Mouse (Mus musculus) CH12.LX (cell line): ENCODE measurements around the gene Ppef2. TPM values are rescaled to one million over a fixed set of nuclear protein-coding genes. Genes with fewer than 3 reads are reported as not detected.

Experiments
- DNase-seq: peaks from one replicate; pipeline ENCODE4 v3.0.0-alpha.2; 2013; ENCODE audit errors: extremely low read depth
- H3K27ac ChIP-seq: 2 replicates; pipeline ENCODE4 v1.5.1; 2012; ENCODE audit warnings: low read depth, mild to moderate bottlenecking, control low read depth, moderate library complexity; ENCODE audit not compliant: insufficient read depth
- H3K27me3 ChIP-seq: replicated peaks from 2 replicates; pipeline ENCODE3; 2012; ENCODE audit warnings: inconsistent platforms
- H3K36me3 ChIP-seq, 2 experiments: replicated peaks in 1 of 2; 2 replicates each; pipeline versions ENCODE3 to v1.6.1; 2012; ENCODE audit warnings: inconsistent platforms in 1 of 2, low read length in 1 of 2, mild to moderate bottlenecking in 1 of 2, mixed read lengths in 1 of 2, moderate library complexity in 1 of 2; ENCODE audit not compliant: control insufficient read depth in 1 of 2, insufficient read depth in 1 of 2
- H3K4me1 ChIP-seq, 2 experiments: 2 replicates each; pipeline ENCODE4 v1.6.1; 2012; ENCODE audit warnings: inconsistent platforms in 1 of 2, moderate library complexity in 1 of 2; ENCODE audit not compliant: insufficient read depth in 2 of 2, control insufficient read depth in 1 of 2
- H3K4me2 ChIP-seq: 2 replicates; pipeline ENCODE4 v1.6.1; 2012; ENCODE audit warnings: low read depth, mild to moderate bottlenecking, control low read depth; ENCODE audit not compliant: poor library complexity, insufficient read depth, severe bottlenecking
- H3K4me3 ChIP-seq, 3 experiments: fragments of 150-350 bp in 1 of 3; sonication (generic) in 1 of 3; replicated peaks in 1 of 3; 2 replicates each; pipeline versions ENCODE3 to v1.5.1; 2011 to 2012; ENCODE audit warnings: low read depth in 2 of 3, low read length in 2 of 3, mild to moderate bottlenecking in 2 of 3, moderate library complexity in 2 of 3, control low read depth in 1 of 3, improper control_type of control experiment in 1 of 3, inconsistent platforms in 1 of 3, mixed read lengths in 1 of 3; ENCODE audit not compliant: poor library complexity in 1 of 3
- H3K79me2 ChIP-seq: replicated peaks from 2 replicates; pipeline ENCODE4 v1.6.1; 2012; ENCODE audit warnings: mild to moderate bottlenecking, moderate library complexity; ENCODE audit not compliant: control insufficient read depth, poor library complexity, insufficient read depth, severe bottlenecking; ENCODE audit errors: extremely low read depth
- H3K9ac ChIP-seq: 2 replicates; pipeline ENCODE4 v1.6.1; 2012; ENCODE audit warnings: low read depth, mild to moderate bottlenecking, control low read depth, moderate library complexity; ENCODE audit not compliant: insufficient read depth
- H3K9me3 ChIP-seq: replicated peaks from 2 replicates; pipeline ENCODE3; 2012; ENCODE audit warnings: low read length, inconsistent platforms, mixed read lengths
- BHLHE40 ChIP-seq: IDR thresholded peaks from 2 replicates; pipeline ENCODE4 v1.6.1; 2011; ENCODE audit warnings: mild to moderate bottlenecking, low read depth, low read length, improper control_type of control experiment
- CHD1 ChIP-seq: IDR thresholded peaks from 2 replicates; pipeline ENCODE4 v1.6.1; 2012; ENCODE audit warnings: low read depth, low read length, improper control_type of control experiment, inconsistent platforms
- CHD2 ChIP-seq: IDR thresholded peaks from 2 replicates; pipeline ENCODE4 v1.6.1; 2011; ENCODE audit warnings: low read length, improper control_type of control experiment
- CTCF ChIP-seq, 2 experiments: IDR thresholded peaks in 1 of 2; conservative IDR thresholded peaks in 1 of 2; 2 replicates each; pipeline ENCODE4 v1.5.1; 2011 to 2012; ENCODE audit warnings: low read depth in 2 of 2, low read length in 2 of 2, improper control_type of control experiment in 1 of 2, inconsistent platforms in 1 of 2, mild to moderate bottlenecking in 1 of 2, moderate library complexity in 1 of 2
- E2F4 ChIP-seq: IDR thresholded peaks from 2 replicates; pipeline ENCODE4 v1.6.1; 2011; ENCODE audit warnings: low read depth, low read length, improper control_type of control experiment; ENCODE audit not compliant: insufficient replicate concordance
- EP300 ChIP-seq: IDR thresholded peaks from 2 replicates; pipeline ENCODE4 v1.6.1; 2011; ENCODE audit warnings: low read length, improper control_type of control experiment
- ETS1 ChIP-seq: conservative IDR thresholded peaks from 2 replicates; pipeline ENCODE4 v1.6.1; 2012; ENCODE audit warnings: low read depth, mild to moderate bottlenecking, inconsistent platforms, low read length, improper control_type of control experiment, moderate library complexity
- KAT2A ChIP-seq: IDR thresholded peaks from 2 replicates; pipeline ENCODE4 v1.6.1; 2012; ENCODE audit warnings: low read length, improper control_type of control experiment, inconsistent platforms; ENCODE audit not compliant: insufficient replicate concordance
- MAFK ChIP-seq: IDR thresholded peaks from 2 replicates; pipeline ENCODE4 v1.6.1; 2011; ENCODE audit warnings: low read length, improper control_type of control experiment; ENCODE audit not compliant: insufficient replicate concordance
- MAX ChIP-seq: IDR thresholded peaks from 2 replicates; pipeline ENCODE4 v1.6.1; 2011; ENCODE audit warnings: low read length, improper control_type of control experiment
- MEF2A ChIP-seq: IDR thresholded peaks from 2 replicates; pipeline ENCODE4 v1.6.1; 2014; ENCODE audit warnings: low read depth, mild to moderate bottlenecking, inconsistent platforms, low read length, improper control_type of control experiment, borderline replicate concordance
- MXI1 ChIP-seq: IDR thresholded peaks from 2 replicates; pipeline ENCODE4 v1.6.1; 2011; ENCODE audit warnings: mild to moderate bottlenecking, low read depth, low read length, improper control_type of control experiment
- PAX5 ChIP-seq: IDR thresholded peaks from 2 replicates; pipeline ENCODE4 v1.6.1; 2012; ENCODE audit warnings: low read length, inconsistent platforms, mixed read lengths
- POLR2A ChIP-seq: IDR thresholded peaks from 2 replicates; pipeline ENCODE4 v1.6.1; 2011; ENCODE audit warnings: low read depth, mild to moderate bottlenecking, improper control_type of control experiment, low read length
- POLR2AphosphoS2 ChIP-seq: IDR thresholded peaks from 2 replicates; pipeline ENCODE4 v1.6.1; 2011; ENCODE audit warnings: low read depth, low read length, improper control_type of control experiment
- RCOR1 ChIP-seq: conservative IDR thresholded peaks from 2 replicates; pipeline ENCODE4 v1.6.1; 2012; ENCODE audit warnings: low read depth, mild to moderate bottlenecking, inconsistent platforms, low read length, improper control_type of control experiment
- SIN3A ChIP-seq: IDR thresholded peaks from 2 replicates; pipeline ENCODE4 v1.6.1; 2012; ENCODE audit warnings: low read length, improper control_type of control experiment, inconsistent platforms
- USF2 ChIP-seq: conservative IDR thresholded peaks from 2 replicates; pipeline ENCODE4 v1.6.1; 2011; ENCODE audit warnings: low read depth, low read length, improper control_type of control experiment
- ZC3H11A ChIP-seq: IDR thresholded peaks from 2 replicates; pipeline ENCODE4 v1.6.1; 2012; ENCODE audit warnings: low read depth, mild to moderate bottlenecking, inconsistent platforms, low read length, improper control_type of control experiment
- ZKSCAN1 ChIP-seq: IDR thresholded peaks from 2 replicates; pipeline ENCODE4 v1.6.1; 2012; ENCODE audit warnings: low read depth, inconsistent platforms, low read length, improper control_type of control experiment, borderline replicate concordance
- ZMIZ1 ChIP-seq: IDR thresholded peaks from 2 replicates; pipeline ENCODE4 v1.6.1; 2012; ENCODE audit warnings: low read depth, mild to moderate bottlenecking, inconsistent platforms, low read length, improper control_type of control experiment
- dilution Hi-C: fragments of 300-500 bp; cut with MboI; formaldehyde crosslinking; loops from 2 replicates; pipeline ENCODE4 v1.14.3; 2020; ENCODE audit warnings: low sequenced_read_pairs; ENCODE audit not compliant: extremely low pct_unique_long_range_greater_than_20kb, extremely low pct_ligation_motif_present
- in situ Hi-C: fragments of 300-500 bp; cut with MboI; formaldehyde crosslinking; loops from 3 replicates; pipeline ENCODE4 v1.14.3; 2019; ENCODE audit warnings: low sequenced_read_pairs, low pct_ligation_motif_present, low pct_unique_long_range_greater_than_20kb, mixed read lengths
- polyA plus RNA-seq: library from polyadenylated mRNA; unstranded; fragments of >175 nt; gene quantifications from 2 replicates; pipeline ENCODE4 v1.2.1, GENCODE M21; 2012; ENCODE audit warnings: low read depth; ENCODE audit not compliant: insufficient read length
- total RNA-seq, 2 experiments: library from RNA; depleted of rRNA; stranded (reverse); fragments of 300-350 nt in 1 of 2; fragments of >200 nt in 1 of 2; gene quantifications; 2 replicates each; pipeline ENCODE4 v1.2.3; 2012 to 2014

Gene Ppef2
- total and polyA plus RNA-seq, 3 experiments: 14.3 to 48.8 (median 16.5) TPM

- Histone ChIP-seq H3K79me2 (no peaks in the 10 kb centered on the region), H3K27me3 (no peaks in the 10 kb centered on the region), H3K9me3 (no peaks in the 10 kb centered on the region), H3K4me3 (no peak overlapping the region), H3K9ac (no peak overlapping the region), H3K27ac (no peak overlapping the region), H3K36me3 (peaks cover 0 to 5% of the 10 kb centered on the region in 2 experiments), H3K4me2 (no peak overlapping the region), H3K4me1 (no peaks in the 10 kb centered on the region; a peak in 1 of 4 replicates)
- in situ Hi-C loops (no loop called here), dilution Hi-C loops (no loop called here)
- no peak for DNase-seq
- no peak for TF ChIP-seq EP300
- TF ChIP-seq MAX: no peak
- TF ChIP-seq ZC3H11A: no peak
- TF ChIP-seq POLR2AphosphoS2: no peak
- TF ChIP-seq SIN3A: no peak
- TF ChIP-seq E2F4: no peak
- TF ChIP-seq RCOR1: no peak
- no peak for TF ChIP-seq CHD1
- TF ChIP-seq ZKSCAN1: no peak
- no peak for TF ChIP-seq MXI1
- no peak for TF ChIP-seq ZMIZ1
- no peak for TF ChIP-seq PAX5
- no peak for TF ChIP-seq BHLHE40
- TF ChIP-seq MAFK: no peak
- TF ChIP-seq CHD2: no peak
- no peak for TF ChIP-seq USF2
- no peak for TF ChIP-seq ETS1
- no peak for TF ChIP-seq POLR2A
These were observed 4.0 kb downstream of the Ppef2 start for GRCm38 (mm10) chr5:92252031-92252430.

GRCm38 (mm10) chr5:92248614-92249013, 7.5 kb downstream of the Ppef2 start:
- H3K79me2 ChIP-seq: no peaks in the 10 kb centered on the region
- no peaks in the 10 kb centered on the region for H3K9me3 ChIP-seq
- dilution Hi-C loops: no loop called here
- peaks cover 0 to 3% of the 10 kb centered on the region in 2 experiments for H3K36me3 ChIP-seq
- H3K4me3 ChIP-seq: no peak overlapping the region
- H3K4me1 ChIP-seq: peaks cover 3 to 7% of the 10 kb centered on the region in 2 experiments; a peak in 3 of 4 replicates
- no peak for TF ChIP-seq CTCF (conservative IDR thresholded peaks at IDR 0.05 in 1 of 2, IDR thresholded peaks at IDR 0.05 in 1 of 2; ENCODE audit: low read depth in 2 of 2, low read length in 2 of 2)
- TF ChIP-seq E2F4: no peak
- TF ChIP-seq CHD2: no peak
- no peak for TF ChIP-seq MEF2A
- no peak for TF ChIP-seq ETS1
- TF ChIP-seq EP300: no peak
- TF ChIP-seq BHLHE40: no peak
- no peak for TF ChIP-seq MAFK
- no peak for TF ChIP-seq KAT2A
- H3K27me3 ChIP-seq: no peaks in the 10 kb centered on the region
- DNase-seq: no peak
- in situ Hi-C loops: no loop called here
- H3K9ac ChIP-seq: no peak overlapping the region
- no peak overlapping the region for H3K4me2 ChIP-seq
- H3K27ac ChIP-seq: no peak overlapping the region
